Mouse (Mus musculus): ENCODE measurements around the gene Mib2. TPM values are rescaled to one million over a fixed set of nuclear protein-coding genes. Genes with fewer than 3 reads are reported as not detected.

The Mib2 gene
- 27.8 and 31.9 TPM in 2 replicates for polyA plus RNA-seq (2015; fragmentation: Nextera tagmentation; extraction: Ambion mirVana)

DNA sequence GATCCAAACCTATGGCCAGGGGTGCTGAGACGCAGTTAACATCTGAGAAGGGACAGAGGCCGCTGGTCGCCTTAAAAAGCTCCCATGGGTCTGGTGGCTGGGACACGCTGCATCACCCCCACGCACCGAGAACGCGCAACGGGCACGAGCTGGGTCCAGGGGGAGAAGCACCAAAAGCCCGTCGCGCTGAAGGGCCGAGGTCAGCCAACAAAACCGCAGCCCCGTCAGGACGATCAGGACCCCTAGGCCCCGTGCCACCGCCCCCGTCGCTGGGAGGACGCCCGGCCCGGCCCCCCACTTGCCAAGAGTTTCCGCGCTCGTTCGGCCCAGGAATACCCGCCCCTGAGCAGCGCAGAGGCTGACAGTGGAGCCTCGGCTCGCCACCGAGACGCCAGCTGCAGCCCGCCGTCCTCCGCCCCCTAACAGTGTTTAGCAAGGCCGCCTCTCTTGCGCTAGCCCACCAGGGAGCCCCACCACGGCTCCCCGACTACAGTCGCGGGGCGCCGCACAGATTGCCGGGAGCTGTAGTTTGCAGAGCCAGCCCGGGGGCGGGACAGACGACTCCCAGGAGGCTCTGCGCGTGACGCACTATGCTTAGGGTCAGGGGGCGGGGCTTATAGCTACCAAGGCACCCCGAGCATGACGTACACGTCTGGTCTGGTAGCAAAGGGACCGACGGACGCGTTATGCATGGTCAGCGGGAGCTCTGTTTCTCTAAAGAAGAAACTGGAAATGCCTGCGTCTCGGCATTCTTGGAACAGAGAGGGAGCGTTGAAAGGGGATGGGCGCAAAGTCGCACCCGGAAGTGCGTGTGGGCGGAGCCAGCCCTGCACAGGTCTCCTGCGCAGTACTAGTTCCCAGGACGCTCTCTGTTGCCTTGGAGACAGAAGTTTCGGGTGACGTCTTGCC, at the start of gene Mib2:
Gene Mib2 (minus strand): TSS at position 510 of the 909 bp plus-strand sequence.
- no peaks in the 10 kb centered on the region for H3K9me3 ChIP-seq (ENCODE audit: control insufficient read depth, low read length)
- H3K27ac ChIP-seq (ENCODE audit: low read length), result peak within 1 kb of the TSS; percentile 81
- WGBS, result under 1% methylated on average over 66 of the region's 73 CpGs
- peak within 1 kb of the TSS; percentile 92 for H3K4me2 ChIP-seq (ENCODE audit: low read depth, low read length)
- peaks cover 9% of the 10 kb centered on the region for H3K4me1 ChIP-seq (replicated peaks; ENCODE audit: control insufficient read depth, insufficient read depth, low read length)
- H3K9ac ChIP-seq (ENCODE audit: low read length), result peak within 1 kb of the TSS; percentile 90
- peak within 1 kb of the TSS; percentile 92 for H3K4me3 ChIP-seq (ENCODE audit: low read length)
- H3K27me3 ChIP-seq (ENCODE audit: control insufficient read depth, insufficient read depth, low read depth, low read length), result no peaks in the 10 kb centered on the region
- no peaks in the 10 kb centered on the region for H3K36me3 ChIP-seq (ENCODE audit: control insufficient read depth, insufficient read depth, low read length)
- peak; percentile 99 for ATAC-seq (ENCODE audit: low read depth)

GRCm38 (mm10) chr4:155710521-155711252, 41.7 kb upstream of the Mib2 start:
- peak overlapping the region; percentile 77 for H3K27ac ChIP-seq (ENCODE audit: low read length)
- H3K9ac ChIP-seq (ENCODE audit: low read length), result no peak overlapping the region
- H3K27me3 ChIP-seq (ENCODE audit: control insufficient read depth, insufficient read depth, low read depth, low read length), result no peaks in the 10 kb centered on the region
- H3K4me3 ChIP-seq (ENCODE audit: low read length), result no peak overlapping the region
- H3K4me1 ChIP-seq (replicated peaks; ENCODE audit: control insufficient read depth, insufficient read depth, low read length), result peaks cover 14% of the 10 kb centered on the region
- peak; percentile 27 for ATAC-seq (ENCODE audit: low read depth)
- H3K36me3 ChIP-seq (ENCODE audit: control insufficient read depth, insufficient read depth, low read length), result peaks cover 4% of the 10 kb centered on the region
- peak overlapping the region; percentile 17; the same call in 1 of the 2 replicates for H3K4me2 ChIP-seq (ENCODE audit: low read depth, low read length)
- 54% methylated on average over 6 of the region's 6 CpGs for WGBS
- no peaks in the 10 kb centered on the region for H3K9me3 ChIP-seq (ENCODE audit: control insufficient read depth, low read length)

DNA sequence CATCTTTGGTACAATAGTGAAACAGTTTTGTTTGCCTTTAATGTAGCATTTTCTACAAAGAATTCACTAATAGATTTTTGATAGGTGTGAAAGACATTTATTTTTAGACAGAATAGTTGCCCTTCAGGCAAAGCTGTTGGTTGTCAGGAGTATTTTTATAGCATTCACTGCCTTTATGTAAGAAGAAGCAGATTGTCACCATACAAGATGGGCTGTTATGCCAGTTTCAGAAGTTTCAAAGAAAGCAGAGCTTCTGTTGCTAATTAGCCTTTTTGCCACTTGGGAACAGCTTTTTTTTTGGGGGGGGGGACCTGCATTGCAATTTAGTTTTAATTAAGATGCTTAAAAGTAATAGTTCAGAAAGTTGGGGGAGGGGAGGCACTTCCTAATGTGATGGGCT, 40.0 kb upstream of the Mib2 start:
- peak overlapping the region; percentile 43; the same call in 1 of the 2 replicates for H3K27ac ChIP-seq (ENCODE audit: low read length)
- ATAC-seq (ENCODE audit: low read depth), result no peak

DNA sequence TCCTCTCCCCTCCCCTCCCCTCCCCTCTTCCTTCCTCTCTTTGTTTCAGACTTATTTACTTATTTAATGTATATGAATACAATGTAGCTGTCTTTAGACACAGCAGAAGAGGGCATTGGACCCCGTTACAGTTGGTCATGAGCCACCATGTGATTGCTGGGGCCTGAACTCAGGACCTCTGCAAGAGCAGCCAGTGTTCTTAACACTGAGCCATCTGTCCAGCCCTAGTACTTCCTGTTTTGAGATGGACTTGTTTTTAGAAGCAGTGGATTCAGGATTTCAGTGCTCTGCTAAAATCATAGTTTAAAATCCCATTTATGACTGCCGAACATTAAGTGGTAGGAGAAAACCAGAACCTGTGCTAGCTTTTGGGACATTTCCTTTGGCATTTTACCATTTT, 39.6 kb upstream of the Mib2 start:
- 65% methylated on average over 2 of the region's 2 CpGs for WGBS
- H3K4me2 ChIP-seq (ENCODE audit: low read depth, low read length), result no peak overlapping the region
- ATAC-seq (ENCODE audit: low read depth), result no peak

More for the DNA sequence above, 40.0 kb upstream of the Mib2 start:
- H3K9me3 ChIP-seq (ENCODE audit: control insufficient read depth, low read length), result no peaks in the 10 kb centered on the region
- H3K9ac ChIP-seq (ENCODE audit: low read length), result no peak overlapping the region
- no peaks in the 10 kb centered on the region for H3K27me3 ChIP-seq (ENCODE audit: control insufficient read depth, insufficient read depth, low read depth, low read length)
- H3K4me1 ChIP-seq (replicated peaks; ENCODE audit: control insufficient read depth, insufficient read depth, low read length), result peaks cover 14% of the 10 kb centered on the region
- no peaks in the 10 kb centered on the region for H3K36me3 ChIP-seq (ENCODE audit: control insufficient read depth, insufficient read depth, low read length)
- H3K4me3 ChIP-seq (ENCODE audit: low read length), result no peak overlapping the region
- H3K4me2 ChIP-seq (ENCODE audit: low read depth, low read length), result no peak overlapping the region

GRCm38 (mm10) chr4:155705592-155705929, 36.6 kb upstream of the Mib2 start:
- H3K4me3 ChIP-seq (ENCODE audit: low read length), result peak overlapping the region; percentile 95
- H3K4me2 ChIP-seq (ENCODE audit: low read depth, low read length), result peak overlapping the region; percentile 85
- no peaks in the 10 kb centered on the region for H3K9me3 ChIP-seq (ENCODE audit: control insufficient read depth, low read length)
- H3K9ac ChIP-seq (ENCODE audit: low read length), result peak overlapping the region; percentile 93
- peaks cover 15% of the 10 kb centered on the region for H3K4me1 ChIP-seq (replicated peaks; ENCODE audit: control insufficient read depth, insufficient read depth, low read length)
- ATAC-seq (ENCODE audit: low read depth), result no peak
- H3K27ac ChIP-seq (ENCODE audit: low read length), result peak overlapping the region; percentile 97
- 0% methylated on average over 19 of the region's 19 CpGs for WGBS
- H3K36me3 ChIP-seq (ENCODE audit: control insufficient read depth, insufficient read depth, low read length), result no peaks in the 10 kb centered on the region
- no peaks in the 10 kb centered on the region for H3K27me3 ChIP-seq (ENCODE audit: control insufficient read depth, insufficient read depth, low read depth, low read length)

More for the DNA sequence above, 39.6 kb upstream of the Mib2 start:
- H3K4me3 ChIP-seq (ENCODE audit: low read length), result no peak overlapping the region
- peaks cover 16% of the 10 kb centered on the region for H3K4me1 ChIP-seq (replicated peaks; ENCODE audit: control insufficient read depth, insufficient read depth, low read length)
- no peaks in the 10 kb centered on the region for H3K27me3 ChIP-seq (ENCODE audit: control insufficient read depth, insufficient read depth, low read depth, low read length)
- H3K36me3 ChIP-seq (ENCODE audit: control insufficient read depth, insufficient read depth, low read length), result no peaks in the 10 kb centered on the region
- no peaks in the 10 kb centered on the region for H3K9me3 ChIP-seq (ENCODE audit: control insufficient read depth, low read length)
- H3K27ac ChIP-seq (ENCODE audit: low read length), result peak overlapping the region; percentile 43
- no peak overlapping the region for H3K9ac ChIP-seq (ENCODE audit: low read length)

GRCm38 (mm10) chr4:155704721-155705591, 36.0 kb upstream of the Mib2 start, which contains the start of gene Ssu72:
Ssu72 (plus strand) TSS chr4:155704800.
- H3K27ac ChIP-seq (ENCODE audit: low read length), result peak within 1 kb of the TSS; percentile 97
- H3K4me3 ChIP-seq (ENCODE audit: low read length), result peak within 1 kb of the TSS; percentile 95
- H3K4me1 ChIP-seq (replicated peaks; ENCODE audit: control insufficient read depth, insufficient read depth, low read length), result peaks cover 12% of the 10 kb centered on the region
- peak within 1 kb of the TSS; percentile 85 for H3K4me2 ChIP-seq (ENCODE audit: low read depth, low read length)
- under 1% methylated on average over 77 of the region's 83 CpGs for WGBS
- H3K27me3 ChIP-seq (ENCODE audit: control insufficient read depth, insufficient read depth, low read depth, low read length), result no peaks in the 10 kb centered on the region
- ATAC-seq (ENCODE audit: low read depth), result peak; percentile 95
- peak within 1 kb of the TSS; percentile 93 for H3K9ac ChIP-seq (ENCODE audit: low read length)
- no peaks in the 10 kb centered on the region for H3K9me3 ChIP-seq (ENCODE audit: control insufficient read depth, low read length)
- no peaks in the 10 kb centered on the region for H3K36me3 ChIP-seq (ENCODE audit: control insufficient read depth, insufficient read depth, low read length)

- Histone ChIP-seq H3K9ac (ENCODE audit: low read length) (no peak overlapping the region), H3K27ac (ENCODE audit: low read length) (no peak overlapping the region), H3K4me2 (ENCODE audit: low read depth, low read length) (no peak overlapping the region), H3K9me3 (ENCODE audit: control insufficient read depth, low read length) (no peaks in the 10 kb centered on the region), H3K27me3 (ENCODE audit: control insufficient read depth, insufficient read depth, low read depth, low read length) (no peaks in the 10 kb centered on the region), H3K4me1 (replicated peaks; ENCODE audit: control insufficient read depth, insufficient read depth, low read length) (peaks cover 12% of the 10 kb centered on the region), H3K4me3 (ENCODE audit: low read length) (no peak overlapping the region), H3K36me3 (ENCODE audit: control insufficient read depth, insufficient read depth, low read length) (no peaks in the 10 kb centered on the region)
- ATAC-seq (ENCODE audit: low read depth), result no peak
- WGBS, result 94% methylated on average over 4 of the region's 4 CpGs
These were observed 34.5 kb upstream of the Mib2 start for GRCm38 (mm10) chr4:155703425-155703929.

GRCm38 (mm10) chr4:155700425-155700824, 31.4 kb upstream of the Mib2 start:
- Histone ChIP-seq H3K9ac (ENCODE audit: low read length) (no peak overlapping the region), H3K4me2 (ENCODE audit: low read depth, low read length) (no peak overlapping the region), H3K9me3 (ENCODE audit: control insufficient read depth, low read length) (no peaks in the 10 kb centered on the region), H3K27ac (ENCODE audit: low read length) (no peak overlapping the region), H3K27me3 (ENCODE audit: control insufficient read depth, insufficient read depth, low read depth, low read length) (peaks cover 2% of the 10 kb centered on the region; the same call in 1 of the 2 replicates), H3K36me3 (ENCODE audit: control insufficient read depth, insufficient read depth, low read length) (no peaks in the 10 kb centered on the region), H3K4me1 (replicated peaks; ENCODE audit: control insufficient read depth, insufficient read depth, low read length) (peaks cover 3% of the 10 kb centered on the region; the same call in 1 of the 2 replicates), H3K4me3 (ENCODE audit: low read length) (no peak overlapping the region)
- ATAC-seq (ENCODE audit: low read depth), result no peak
